Mouse (Mus musculus): ENCODE measurements at regions not wholly inside any gene's neighbourhood (a gene's known extent, or its start where the extent isn't known, plus 50 kb on each side); places are given as distances from the start of the nearest gene placed in this dataset.
"Not testable (repeated sequence)": the region's sequence is repeated elsewhere in the genome, so short reads cannot be mapped to it uniquely, and the experiment has no call there.

GRCm38 (mm10) chr4:21464456-21464855 lies 221.3 kb downstream of the Prdm13 start:
- DNase-seq: no peak

DNA sequence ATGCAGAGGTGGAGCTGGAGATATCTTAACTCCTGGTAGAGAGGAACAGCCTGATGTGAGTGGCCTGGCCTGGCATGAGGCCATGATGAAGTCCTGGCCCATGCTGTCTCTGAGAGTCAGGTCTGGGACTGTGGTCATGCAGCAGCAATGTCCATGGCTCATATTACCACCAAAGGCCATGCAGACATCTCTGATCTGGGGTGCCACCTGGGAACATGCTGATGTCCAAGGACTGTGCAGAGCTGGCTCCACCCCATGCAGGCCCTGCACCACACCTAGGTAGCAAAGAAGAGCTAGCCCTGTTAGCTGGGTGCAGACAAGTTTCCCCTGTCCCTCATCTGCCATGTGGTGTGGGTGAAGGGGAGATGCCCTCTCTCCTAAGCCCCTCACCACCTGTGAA lies 244.5 kb downstream of the Prdm13 start:
- no peak for DNase-seq

GRCm38 (mm10) chr4:21436710-21437109 lies 249.1 kb downstream of the Prdm13 start:
- DNase-seq: no peak

DNA sequence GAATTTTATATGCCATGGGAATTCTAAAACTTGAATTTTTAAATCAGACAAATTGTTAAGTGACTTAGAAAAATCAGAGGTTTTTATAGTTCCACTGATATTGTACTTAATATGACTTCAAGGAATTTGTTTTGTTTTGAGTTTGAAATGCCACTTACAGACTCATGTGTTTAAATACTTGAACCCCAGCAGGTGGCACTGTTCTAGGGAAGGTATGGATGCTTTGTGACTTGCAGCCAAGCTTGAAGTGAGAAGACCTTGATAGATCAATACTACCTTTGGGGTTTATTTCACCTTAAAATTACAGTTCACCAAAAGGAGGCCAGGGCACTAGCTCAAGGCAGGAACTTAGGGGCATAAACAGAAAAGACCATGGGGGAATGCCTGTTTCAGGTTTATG lies 277.9 kb downstream of the Prdm13 start:
- peak in 1 of 2 experiments; percentile 8 for DNase-seq

DNA sequence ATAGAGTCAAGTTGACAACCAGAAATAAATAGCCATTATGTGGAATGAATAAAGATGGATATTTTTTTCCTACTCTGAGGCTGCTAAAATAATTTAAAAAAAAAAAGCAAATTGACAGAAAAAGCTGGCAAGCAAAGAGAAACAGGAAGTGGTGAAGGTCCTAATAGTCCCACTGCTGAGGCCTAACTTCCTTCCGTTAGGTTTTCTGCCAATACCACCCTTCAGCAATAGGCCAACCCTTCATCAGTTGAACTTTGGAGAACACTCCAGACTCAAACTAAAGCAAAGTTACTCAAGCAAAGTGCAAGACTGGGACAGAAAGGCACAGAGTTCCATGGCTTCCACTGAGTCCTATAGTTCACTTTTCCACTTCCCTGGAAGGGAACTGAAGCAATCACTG lies 316.4 kb downstream of the Prdm13 start:
- no peak for DNase-seq

DNA sequence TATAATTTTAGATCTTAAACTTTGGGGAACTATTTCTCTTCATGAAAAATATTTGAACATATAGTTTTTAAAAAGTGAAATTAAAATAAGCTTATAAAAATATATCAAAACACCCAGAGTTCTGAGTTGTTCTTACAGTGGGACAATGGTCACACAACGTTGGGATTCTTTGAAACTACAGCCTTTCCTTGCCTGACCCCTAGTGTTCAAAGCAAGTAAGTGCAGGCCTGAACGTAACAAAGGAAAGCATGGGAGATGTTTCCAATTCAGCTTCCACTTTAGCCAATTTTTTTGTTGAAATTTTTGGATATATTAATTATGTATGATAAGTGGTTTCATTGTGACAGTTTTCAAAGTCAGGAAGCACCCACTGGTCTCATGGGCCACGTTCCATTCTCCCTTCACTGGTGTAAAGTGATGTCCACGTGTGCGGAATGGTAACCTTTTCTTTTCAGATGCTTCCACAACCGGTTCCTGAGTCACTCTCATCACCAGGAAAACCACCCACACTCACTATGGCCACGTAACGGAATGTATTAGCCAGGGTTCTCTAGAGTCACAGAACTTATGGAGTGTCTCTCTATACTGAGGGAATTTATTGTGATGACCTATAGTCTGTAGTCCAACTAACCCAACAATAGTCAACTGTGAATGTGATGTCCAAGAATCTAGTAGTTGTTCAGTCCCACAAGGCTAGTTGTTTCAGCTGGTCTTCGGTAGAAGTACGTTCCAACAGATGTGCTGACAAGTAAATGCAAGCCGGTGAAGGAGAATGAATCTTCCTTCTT lies 317.3 kb downstream of the Prdm13 start:
- DNase-seq: peak; percentile 1 to 16

DNA sequence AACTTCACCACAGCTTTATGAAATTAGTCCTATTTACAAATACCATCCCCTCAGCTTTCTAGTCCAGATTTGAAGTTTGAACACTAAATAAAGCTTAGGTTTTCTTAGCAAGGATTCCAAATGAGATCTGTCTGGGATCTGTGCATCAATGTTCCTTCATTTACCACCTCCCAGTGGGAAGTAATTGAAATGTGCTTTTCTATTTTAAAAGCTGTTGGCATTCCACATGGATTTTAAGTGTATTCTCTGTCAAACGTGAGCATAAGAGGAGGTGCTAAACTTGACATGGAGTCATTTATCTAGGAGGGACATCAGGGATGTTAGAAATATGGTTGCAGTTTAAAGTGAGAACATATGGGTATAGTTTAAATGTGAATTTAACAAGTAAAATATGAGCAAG lies 364.0 kb downstream of the Prdm13 start:
- no peak for DNase-seq

- not testable (repeated sequence) for DNase-seq
These were observed 376.5 kb downstream of the Prdm13 start for GRCm38 (mm10) chr4:21309239-21309638.

DNA sequence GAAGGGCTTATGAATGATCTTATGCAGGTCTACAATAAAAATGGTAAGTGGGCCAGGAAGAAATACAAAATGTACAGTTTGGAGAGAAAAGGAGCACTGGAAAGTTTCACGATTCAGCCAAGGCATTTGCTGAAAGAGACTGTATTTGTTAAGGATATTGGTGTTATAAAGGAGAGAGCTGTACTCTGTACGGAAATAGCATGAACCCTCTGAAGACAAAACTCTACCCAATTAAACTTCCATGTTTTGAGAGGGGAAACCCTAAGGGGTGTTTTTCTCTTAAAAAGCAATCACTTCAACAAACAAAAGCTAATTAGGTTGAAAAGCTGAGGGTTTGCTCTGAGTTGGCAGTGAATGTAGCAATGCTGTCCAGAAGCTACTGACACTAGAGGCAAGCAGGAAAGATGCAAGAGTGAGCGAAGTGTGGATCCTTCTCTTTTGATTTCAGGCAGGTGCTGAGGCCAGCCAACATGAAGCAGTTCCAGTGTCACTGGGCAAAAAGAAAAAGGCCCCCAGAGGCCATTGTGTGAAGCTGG lies 378.2 kb downstream of the Prdm13 start:
- no peak for DNase-seq

DNA sequence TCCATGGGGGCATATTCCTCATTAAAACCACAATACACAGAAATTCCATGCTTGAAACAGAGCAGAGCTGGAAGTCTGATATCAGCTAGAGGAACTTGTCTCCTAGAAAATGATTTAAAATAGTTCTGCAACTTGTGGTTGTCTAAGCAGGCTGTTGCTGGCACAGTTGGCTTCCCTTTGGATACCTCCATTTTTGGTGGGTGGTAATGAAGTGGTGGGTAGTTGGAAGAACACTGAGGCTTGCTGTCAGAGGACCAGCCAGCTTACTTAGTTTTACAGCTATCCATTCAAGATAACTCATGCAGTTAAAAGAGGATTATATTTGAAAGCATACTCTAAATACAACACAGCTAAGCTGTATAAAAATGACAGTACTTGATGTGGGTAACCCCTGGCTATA lies 385.6 kb downstream of the Prdm13 start:
- no peak for DNase-seq

- no peak for DNase-seq
These were observed 418.5 kb downstream of the Prdm13 start for GRCm38 (mm10) chr4:21267302-21267701.

- DNase-seq: no peak
These were observed 418.9 kb downstream of the Prdm13 start for GRCm38 (mm10) chr4:21266886-21267285.

- DNase-seq: no peak
These were observed 435.4 kb downstream of the Prdm13 start for GRCm38 (mm10) chr4:21250396-21250795.

DNA sequence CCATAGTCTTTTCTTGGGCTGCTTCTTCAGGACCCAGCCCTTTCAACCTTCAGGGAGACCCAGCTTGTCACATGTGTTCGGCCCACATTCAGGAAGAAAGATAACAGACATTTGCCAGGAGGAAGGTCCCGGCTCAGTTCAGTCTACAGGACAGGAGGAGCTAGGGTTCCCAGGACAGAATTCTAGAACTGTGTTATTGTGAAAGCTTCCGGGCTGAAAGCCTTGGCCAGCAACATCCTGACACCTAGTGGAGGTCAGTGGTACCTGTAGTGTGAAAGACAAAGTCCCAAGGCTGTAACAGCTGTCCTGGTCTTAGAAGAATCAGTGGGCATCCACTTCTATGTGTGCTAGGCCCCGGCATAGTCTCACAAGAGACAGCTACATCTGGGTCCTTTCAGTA lies 463.1 kb downstream of the Prdm13 start:
- peak; percentile 37 to 63 for DNase-seq

DNA sequence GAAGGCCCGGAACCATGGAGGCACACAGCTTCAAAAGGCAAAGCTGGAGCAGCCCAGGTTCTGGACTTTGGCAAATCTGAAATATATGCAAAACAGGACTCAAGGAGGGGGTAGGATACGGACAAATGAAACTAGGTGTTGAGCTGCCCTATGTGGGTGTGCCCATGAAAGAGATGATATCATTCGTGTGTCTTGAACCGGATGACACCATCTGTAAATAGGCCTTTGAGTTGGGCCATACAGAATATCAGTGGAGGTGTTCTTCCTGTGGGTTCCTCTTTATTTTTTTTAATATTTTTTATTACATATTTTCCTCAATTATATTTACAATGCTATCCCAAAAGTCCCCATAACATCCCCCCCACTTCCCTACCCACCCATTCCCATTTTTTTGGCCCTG lies 478.1 kb downstream of the Prdm13 start:
- DNase-seq: no peak

GRCm38 (mm10) chr4:21195620-21196019 lies 490.1 kb downstream of the Prdm13 start:
- DNase-seq: no peak

GRCm38 (mm10) chr4:21173789-21174188 lies 512.0 kb downstream of the Prdm13 start:
- no peak for DNase-seq

DNA sequence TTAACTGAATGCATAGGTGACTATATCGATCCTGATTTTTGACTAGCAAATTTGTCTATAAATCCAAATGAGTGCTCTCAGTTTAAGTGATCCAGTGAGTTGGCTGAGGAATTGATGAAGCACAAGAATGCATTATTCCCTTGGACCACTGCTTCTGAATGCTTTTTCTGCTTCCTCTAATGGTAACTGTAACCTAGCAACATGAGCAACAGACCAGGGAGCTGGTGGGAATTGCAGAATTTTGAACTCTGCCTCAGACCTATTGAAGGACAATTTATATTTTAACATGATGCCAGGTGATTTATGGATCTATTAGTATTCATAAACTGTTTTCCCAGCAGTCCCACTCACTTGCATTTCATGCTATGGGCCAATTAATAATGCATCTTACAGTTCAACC lies 512.7 kb downstream of the Prdm13 start:
- DNase-seq: no peak

GRCm38 (mm10) chr4:21170734-21171133 lies 515.0 kb downstream of the Prdm13 start:
- no peak for DNase-seq

DNA sequence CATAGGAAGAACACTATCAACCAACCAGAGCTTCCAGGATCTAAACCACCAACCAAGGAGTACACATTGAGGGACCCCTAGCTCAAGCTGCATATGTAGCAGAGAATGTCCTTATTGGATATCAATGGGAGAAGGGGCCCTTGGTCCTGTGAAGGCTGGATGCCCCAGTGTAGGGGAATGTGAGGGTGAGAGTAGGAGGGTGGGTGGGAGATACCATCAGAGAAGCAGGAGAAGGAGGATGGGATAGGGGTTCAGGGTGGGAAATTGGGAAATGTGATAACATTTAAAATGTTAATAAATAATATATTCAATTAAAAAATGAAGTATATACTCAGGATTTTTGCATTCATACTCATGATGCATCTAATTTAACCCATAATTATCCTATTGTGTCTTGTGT lies 523.6 kb downstream of the Prdm13 start:
- DNase-seq: no peak

DNA sequence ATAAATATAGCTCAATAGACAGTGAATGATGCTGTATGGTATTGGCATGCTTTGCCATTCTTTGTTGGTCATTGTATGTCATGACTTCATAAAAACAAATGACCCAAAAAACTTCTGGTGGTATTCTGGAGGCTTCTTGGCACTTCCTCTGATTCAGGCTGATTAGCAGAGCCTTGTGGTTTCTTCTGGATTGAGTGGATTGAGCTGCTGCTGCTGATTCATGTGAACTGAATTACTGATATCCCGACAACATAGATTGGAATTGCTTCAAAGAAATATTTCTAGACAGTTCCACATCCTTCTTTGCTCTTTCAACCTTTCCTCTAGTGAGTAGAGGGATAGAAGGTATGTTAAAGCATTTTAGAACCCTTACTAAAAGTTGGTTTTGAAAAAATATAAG lies 559.9 kb downstream of the Prdm13 start:
- DNase-seq: no peak

GRCm38 (mm10) chr4:21095741-21096140 lies 590.0 kb downstream of the Prdm13 start:
- no peak for DNase-seq

GRCm38 (mm10) chr4:21070198-21070785 lies 615.5 kb downstream of the Prdm13 start:
- DNase-seq: no peak

Measured in kidney, postnatal 36 days (tissue).